Mouse (Mus musculus): ENCODE measurements around the gene Myom1. TPM values are rescaled to one million over a fixed set of nuclear protein-coding genes. Genes with fewer than 3 reads are reported as not detected.

Myom1 gene
- polyA plus RNA-seq, 1 experiment = not detected

- TF ChIP-seq TAL1 (IDR thresholded peaks at IDR 0.05; ENCODE audit: low read length) (no peak), GATA1 (IDR thresholded peaks at IDR 0.05; ENCODE audit: low read length) (no peak)
- no peak overlapping the region for H3K4me3 ChIP-seq (replicated peaks)
- H3K9me3 ChIP-seq (ENCODE audit: control insufficient read depth, low read length) = no peaks in the 10 kb centered on the region
- H3K27me3 ChIP-seq (ENCODE audit: control insufficient read depth) = no peaks in the 10 kb centered on the region
- no peaks in the 10 kb centered on the region for H3K4me1 ChIP-seq (ENCODE audit: control insufficient read depth)
- H3K36me3 ChIP-seq (ENCODE audit: control insufficient read depth) = no peaks in the 10 kb centered on the region
Observed at GRCm38 (mm10) chr17:71039851-71040581, 37.6 kb downstream of the Myom1 start.

GRCm38 (mm10) chr17:71040582-71040880 lies 38.1 kb downstream of the Myom1 start:
- no peak overlapping the region for H3K4me3 ChIP-seq (replicated peaks)
- no peaks in the 10 kb centered on the region for H3K4me1 ChIP-seq (ENCODE audit: control insufficient read depth)
- H3K36me3 ChIP-seq (ENCODE audit: control insufficient read depth) = no peaks in the 10 kb centered on the region
- TF ChIP-seq GATA1 (IDR thresholded peaks at IDR 0.05; ENCODE audit: low read length) (no peak), TAL1 (IDR thresholded peaks at IDR 0.05; ENCODE audit: low read length) (no peak)
- H3K27me3 ChIP-seq (ENCODE audit: control insufficient read depth) = no peaks in the 10 kb centered on the region
- no peaks in the 10 kb centered on the region for H3K9me3 ChIP-seq (ENCODE audit: control insufficient read depth, low read length)

- Histone ChIP-seq H3K36me3 (ENCODE audit: control insufficient read depth) (no peaks in the 10 kb centered on the region), H3K4me1 (ENCODE audit: control insufficient read depth) (no peaks in the 10 kb centered on the region), H3K4me3 (replicated peaks) (no peak overlapping the region), H3K9me3 (ENCODE audit: control insufficient read depth, low read length) (no peaks in the 10 kb centered on the region), H3K27me3 (ENCODE audit: control insufficient read depth) (no peaks in the 10 kb centered on the region)
- TF ChIP-seq TAL1 (IDR thresholded peaks at IDR 0.05; ENCODE audit: low read length) (no peak), GATA1 (IDR thresholded peaks at IDR 0.05; ENCODE audit: low read length) (no peak)
Observed at GRCm38 (mm10) chr17:71042645-71043044, 40.2 kb downstream of the Myom1 start.

GRCm38 (mm10) chr17:71045591-71045990 lies 43.2 kb downstream of the Myom1 start:
- Histone ChIP-seq H3K4me1 (ENCODE audit: control insufficient read depth) (no peaks in the 10 kb centered on the region), H3K4me3 (replicated peaks) (no peak overlapping the region), H3K36me3 (ENCODE audit: control insufficient read depth) (no peaks in the 10 kb centered on the region), H3K27me3 (ENCODE audit: control insufficient read depth) (no peaks in the 10 kb centered on the region), H3K9me3 (ENCODE audit: control insufficient read depth, low read length) (no peaks in the 10 kb centered on the region)
- TF ChIP-seq GATA1 (IDR thresholded peaks at IDR 0.05; ENCODE audit: low read length) = no peak

GRCm38 (mm10) chr17:71046856-71047255 lies 44.4 kb downstream of the Myom1 start:
- Histone ChIP-seq H3K9me3 (ENCODE audit: control insufficient read depth, low read length) (no peaks in the 10 kb centered on the region), H3K4me3 (replicated peaks) (no peak overlapping the region), H3K36me3 (ENCODE audit: control insufficient read depth) (no peaks in the 10 kb centered on the region), H3K27me3 (ENCODE audit: control insufficient read depth) (no peaks in the 10 kb centered on the region), H3K4me1 (ENCODE audit: control insufficient read depth) (no peaks in the 10 kb centered on the region)
- TF ChIP-seq TAL1 (IDR thresholded peaks at IDR 0.05; ENCODE audit: low read length) = no peak
- no peak for TF ChIP-seq GATA1 (IDR thresholded peaks at IDR 0.05; ENCODE audit: low read length)

GRCm38 (mm10) chr17:71049292-71049691 lies 46.9 kb downstream of the Myom1 start:
- H3K36me3 ChIP-seq (ENCODE audit: control insufficient read depth) = no peaks in the 10 kb centered on the region
- no peaks in the 10 kb centered on the region for H3K9me3 ChIP-seq (ENCODE audit: control insufficient read depth, low read length)
- no peaks in the 10 kb centered on the region for H3K27me3 ChIP-seq (ENCODE audit: control insufficient read depth)
- no peak overlapping the region for H3K4me3 ChIP-seq (replicated peaks)
- peaks cover 6% of the 10 kb centered on the region for H3K4me1 ChIP-seq (ENCODE audit: control insufficient read depth)
- TF ChIP-seq TAL1 (IDR thresholded peaks at IDR 0.05; ENCODE audit: low read length) (no peak), GATA1 (IDR thresholded peaks at IDR 0.05; ENCODE audit: low read length) (no peak)

- Histone ChIP-seq H3K4me1 (ENCODE audit: control insufficient read depth) (peaks cover 11% of the 10 kb centered on the region), H3K9me3 (ENCODE audit: control insufficient read depth, low read length) (no peaks in the 10 kb centered on the region), H3K27me3 (ENCODE audit: control insufficient read depth) (no peaks in the 10 kb centered on the region), H3K4me3 (replicated peaks) (no peak overlapping the region), H3K36me3 (ENCODE audit: control insufficient read depth) (no peaks in the 10 kb centered on the region)
- TF ChIP-seq TAL1 (IDR thresholded peaks at IDR 0.05; ENCODE audit: low read length) (no peak), GATA1 (IDR thresholded peaks at IDR 0.05; ENCODE audit: low read length) (no peak)
Observed at GRCm38 (mm10) chr17:71053134-71053708, 50.8 kb downstream of the Myom1 start.

GRCm38 (mm10) chr17:71055203-71055894 lies 52.9 kb downstream of the Myom1 start:
- no peak for TF ChIP-seq GATA1 (IDR thresholded peaks at IDR 0.05; ENCODE audit: low read length)
- TF ChIP-seq TAL1 (IDR thresholded peaks at IDR 0.05; ENCODE audit: low read length) = no peak
- Histone ChIP-seq H3K27me3 (ENCODE audit: control insufficient read depth) (no peaks in the 10 kb centered on the region), H3K36me3 (ENCODE audit: control insufficient read depth) (no peaks in the 10 kb centered on the region), H3K4me3 (replicated peaks) (no peak overlapping the region), H3K4me1 (ENCODE audit: control insufficient read depth) (peaks cover 11% of the 10 kb centered on the region), H3K9me3 (ENCODE audit: control insufficient read depth, low read length) (no peaks in the 10 kb centered on the region)

GRCm38 (mm10) chr17:71056405-71056804 lies 54.0 kb downstream of the Myom1 start:
- no peaks in the 10 kb centered on the region; the same call in 1 of the 2 replicates for H3K27me3 ChIP-seq (ENCODE audit: control insufficient read depth)
- H3K4me3 ChIP-seq (replicated peaks) = no peak overlapping the region
- peaks cover 11% of the 10 kb centered on the region for H3K4me1 ChIP-seq (ENCODE audit: control insufficient read depth)
- TF ChIP-seq TAL1 (IDR thresholded peaks at IDR 0.05; ENCODE audit: low read length) (no peak), GATA1 (IDR thresholded peaks at IDR 0.05; ENCODE audit: low read length) (no peak)
- H3K9me3 ChIP-seq (ENCODE audit: control insufficient read depth, low read length) = no peaks in the 10 kb centered on the region
- no peaks in the 10 kb centered on the region for H3K36me3 ChIP-seq (ENCODE audit: control insufficient read depth)

Measured in erythroblast, embryonic 14.5 days (primary cell).